Mouse (Mus musculus) intestine, postnatal 0 days (tissue): Measurements from ENCODE around the gene Olfr1369-ps1. TPM values are rescaled to one million over a fixed set of nuclear protein-coding genes. Genes with fewer than 3 reads are reported as not detected.

Experiments used
- ATAC-seq: fragments of 200-750 bp; cut with Nextera tagmentation; 2 replicates; pipeline ENCODE4 v1.8.0; 2017; ENCODE audit warnings: mild to moderate bottlenecking, moderate TSS enrichment, moderate library complexity
- H3K27ac ChIP-seq: fragments of 300-500 bp; sonication (generic); 2 replicates; pipeline ENCODE4 v1.5.1; 2014; ENCODE audit warnings: mild to moderate bottlenecking, low read depth, low read length, moderate library complexity
- H3K27me3 ChIP-seq: fragments of 300-500 bp; sonication (generic); replicated peaks from 2 replicates; pipeline ENCODE4 v1.6.1; 2014; ENCODE audit warnings: low read length, mixed read lengths; ENCODE audit not compliant: control insufficient read depth, insufficient read depth
- H3K36me3 ChIP-seq: fragments of 300-500 bp; sonication (generic); 2 replicates; pipeline ENCODE4 v1.6.1; 2014; ENCODE audit warnings: mild to moderate bottlenecking, moderate library complexity; ENCODE audit not compliant: control insufficient read depth, insufficient read depth
- H3K4me1 ChIP-seq: fragments of 300-500 bp; sonication (generic); replicated peaks from 2 replicates; pipeline ENCODE4 v1.6.1; 2014; ENCODE audit warnings: antibody characterized with exemption, low read length, mixed read lengths; ENCODE audit not compliant: control insufficient read depth, insufficient read depth
- H3K4me2 ChIP-seq: fragments of 300-500 bp; sonication (generic); replicated peaks from 2 replicates; pipeline ENCODE4 v1.6.1; 2014; ENCODE audit warnings: low read depth, mild to moderate bottlenecking, moderate library complexity
- H3K4me3 ChIP-seq: fragments of 300-500 bp; sonication (generic); 2 replicates; pipeline ENCODE4 v1.5.1; 2014; ENCODE audit warnings: low read depth, low read length
- H3K9ac ChIP-seq: fragments of 300-500 bp; sonication (generic); 2 replicates; pipeline ENCODE4 v1.6.1; 2014; ENCODE audit warnings: mild to moderate bottlenecking, low read depth, low read length
- H3K9me3 ChIP-seq: fragments of 300-500 bp; sonication (generic); 2 replicates; pipeline ENCODE4 v1.6.1; 2016; ENCODE audit warnings: mixed run types; ENCODE audit not compliant: control insufficient read depth
- CTCF ChIP-seq: sonication (generic); IDR thresholded peaks from 2 replicates; pipeline ENCODE4 v1.5.1; 2016; ENCODE audit warnings: low read depth, mild to moderate bottlenecking, control low read depth, antibody characterized with exemption, moderate library complexity
- WGBS: fragments of 180-500 bp; shearing (Covaris S2); extraction: QIAGEN DNeasy Blood & Tissue Kit; methylation state at CpG from one replicate; pipeline ENCODE4 v1.1.7; 2014; 5-methylcytosine and 5-hydroxymethylcytosine counted together
- polyA plus RNA-seq: library from polyadenylated mRNA; unstranded; fragments of >200 nt; fragmentation: Nextera tagmentation; extraction: Ambion mirVana; gene quantifications from 2 replicates; pipeline ENCODE4 v1.2.1, GENCODE M21; 2015

The Olfr1369-ps1 gene
- polyA plus RNA-seq, 1 experiment from 2014 or later: not detected

- Histone ChIP-seq H3K36me3 (no peaks in the 10 kb centered on the region), H3K4me3 (no peak overlapping the region), H3K27me3 (no peaks in the 10 kb centered on the region), H3K9ac (no peak overlapping the region), H3K4me2 (no peak overlapping the region), H3K4me1 (no peaks in the 10 kb centered on the region), H3K9me3 (no peaks in the 10 kb centered on the region), H3K27ac (no peak overlapping the region)
- ATAC-seq: no peak
- 32% methylated on average over 8 of the region's 8 CpGs for WGBS
- peak; percentile 46 for TF ChIP-seq CTCF
These were observed 31.1 kb downstream of the Olfr1369-ps1 start for GRCm38 (mm10) chr13:21142421-21142820.

- no peaks in the 10 kb centered on the region for H3K36me3 ChIP-seq
- ATAC-seq: no peak
These were observed 34.5 kb downstream of the Olfr1369-ps1 start, which contains the start of gene Olfr1368 for GRCm38 (mm10) chr13:21145767-21146166. Gene Olfr1368 (minus strand): TSS chr13:21145867.

GRCm38 (mm10) chr13:21155888-21156287 lies 44.6 kb downstream of the Olfr1369-ps1 start:
- Histone ChIP-seq H3K4me1 (no peaks in the 10 kb centered on the region), H3K4me2 (no peak overlapping the region), H3K9ac (no peak overlapping the region), H3K27ac (no peak overlapping the region), H3K4me3 (no peak overlapping the region), H3K27me3 (no peaks in the 10 kb centered on the region), H3K9me3 (no peaks in the 10 kb centered on the region), H3K36me3 (no peaks in the 10 kb centered on the region)
- WGBS: 80% methylated on average over 5 of the region's 5 CpGs
- no peak for ATAC-seq
- no peak for TF ChIP-seq CTCF

More at GRCm38 (mm10) chr13:21145767-21146166, 34.5 kb downstream of the Olfr1369-ps1 start, which contains the start of gene Olfr1368:
- WGBS: 71% methylated on average over 4 of the region's 4 CpGs
- Histone ChIP-seq H3K4me3 (no peak within 1 kb of the TSS), H3K27ac (no peak within 1 kb of the TSS), H3K4me2 (no peak within 1 kb of the TSS), H3K9me3 (no peaks in the 10 kb centered on the region), H3K27me3 (no peaks in the 10 kb centered on the region), H3K9ac (no peak within 1 kb of the TSS), H3K4me1 (no peaks in the 10 kb centered on the region)
- TF ChIP-seq CTCF: no peak

- Histone ChIP-seq H3K36me3 (no peaks in the 10 kb centered on the region), H3K27ac (no peak overlapping the region), H3K4me3 (no peak overlapping the region), H3K4me1 (no peaks in the 10 kb centered on the region), H3K9me3 (no peaks in the 10 kb centered on the region), H3K27me3 (no peaks in the 10 kb centered on the region), H3K9ac (no peak overlapping the region), H3K4me2 (peak overlapping the region; percentile 91)
- ATAC-seq: no peak
- TF ChIP-seq CTCF: no peak
- 10% methylated on average over 9 of the region's 9 CpGs for WGBS
These were observed 46.8 kb downstream of the Olfr1369-ps1 start for GRCm38 (mm10) chr13:21158071-21158470.

- peak; percentile 48; the same call in 1 of the 2 replicates for ATAC-seq
- TF ChIP-seq CTCF: peak; percentile 90
- H3K36me3 ChIP-seq: no peaks in the 10 kb centered on the region
- no peaks in the 10 kb centered on the region for H3K27me3 ChIP-seq
- 1% methylated on average over 19 of the region's 19 CpGs for WGBS
- no peaks in the 10 kb centered on the region for H3K9me3 ChIP-seq
- H3K9ac ChIP-seq: peak overlapping the region; percentile 27; the same call in 1 of the 2 replicates
- peak overlapping the region; percentile 70 for H3K4me3 ChIP-seq
- H3K27ac ChIP-seq: no peak overlapping the region
- no peaks in the 10 kb centered on the region for H3K4me1 ChIP-seq
- H3K4me2 ChIP-seq: peak overlapping the region; percentile 91
These were observed 47.6 kb downstream of the Olfr1369-ps1 start for GRCm38 (mm10) chr13:21158785-21159474.

GRCm38 (mm10) chr13:21159475-21159819 lies 48.2 kb downstream of the Olfr1369-ps1 start:
- Histone ChIP-seq H3K27me3 (no peaks in the 10 kb centered on the region), H3K4me1 (no peaks in the 10 kb centered on the region), H3K27ac (no peak overlapping the region), H3K4me2 (peak overlapping the region; percentile 91), H3K4me3 (peak overlapping the region; percentile 70), H3K9me3 (no peaks in the 10 kb centered on the region), H3K36me3 (no peaks in the 10 kb centered on the region), H3K9ac (peak overlapping the region; percentile 27; the same call in 1 of the 2 replicates)
- TF ChIP-seq CTCF: no peak
- no peak for ATAC-seq
- WGBS: 0% methylated on average over 15 of the region's 15 CpGs
